Mouse (Mus musculus) heart, postnatal 0 days (tissue): ENCODE data around the gene Ypel3. TPM values are rescaled to one million over a fixed set of nuclear protein-coding genes. Genes with fewer than 3 reads are reported as not detected.

Source experiments
- ATAC-seq: fragments of 200-750 bp; cut with Nextera tagmentation; 2 replicates; pipeline ENCODE4 v1.8.0; 2017; ENCODE audit warnings: low read depth, moderate number of reproducible peaks, moderate library complexity; ENCODE audit not compliant: insufficient read depth
- DNase-seq: peaks from one replicate; pipeline ENCODE4 v3.0.0-alpha.2; 2016; ENCODE audit warnings: low spot score
- H3K27ac ChIP-seq: fragments of 300-500 bp; sonication (generic); 2 replicates; pipeline ENCODE4 v1.5.1; 2014; ENCODE audit warnings: low read depth, mild to moderate bottlenecking
- H3K27me3 ChIP-seq: fragments of 300-500 bp; sonication (generic); 2 replicates; pipeline ENCODE4 v1.6.1; 2014; ENCODE audit warnings: low read length, mixed read lengths; ENCODE audit not compliant: control insufficient read depth, insufficient read depth
- H3K36me3 ChIP-seq: fragments of 300-500 bp; sonication (generic); replicated peaks from 2 replicates; pipeline ENCODE4 v1.6.1; 2014; ENCODE audit warnings: low read length, mixed read lengths; ENCODE audit not compliant: control insufficient read depth, insufficient read depth
- H3K4me1 ChIP-seq: fragments of 300-500 bp; sonication (generic); 2 replicates; pipeline ENCODE4 v1.6.1; 2014; ENCODE audit warnings: antibody characterized with exemption; ENCODE audit not compliant: control insufficient read depth, insufficient read depth
- H3K4me2 ChIP-seq: fragments of 300-500 bp; sonication (generic); 2 replicates; pipeline ENCODE4 v1.6.1; 2014; ENCODE audit warnings: low read depth, mild to moderate bottlenecking, low read length, moderate library complexity
- H3K4me3 ChIP-seq: fragments of 300-500 bp; sonication (generic); 2 replicates; pipeline ENCODE4 v1.5.1; 2014; ENCODE audit warnings: low read depth, low read length
- H3K9ac ChIP-seq: fragments of 300-500 bp; sonication (generic); replicated peaks from 2 replicates; pipeline ENCODE4 v1.6.1; 2014; ENCODE audit warnings: low read depth, low read length, mixed read lengths
- H3K9me3 ChIP-seq: fragments of 300-500 bp; sonication (generic); replicated peaks from 2 replicates; pipeline ENCODE4 v1.6.1; 2016; ENCODE audit warnings: low read length; ENCODE audit not compliant: control insufficient read depth
- CTCF ChIP-seq: IDR thresholded peaks from 2 replicates; pipeline ENCODE4 v1.5.1; 2016; ENCODE audit warnings: antibody characterized with exemption, control low read depth, low read depth
- EP300 ChIP-seq: IDR thresholded peaks from 2 replicates; pipeline ENCODE4 v1.6.1; 2016; ENCODE audit warnings: antibody characterized with exemption, low read depth
- WGBS: fragments of 180-500 bp; shearing (Covaris S2); extraction: QIAGEN DNeasy Blood & Tissue Kit; methylation state at CpG from one replicate; pipeline ENCODE4 v1.1.7; 2014; 5-methylcytosine and 5-hydroxymethylcytosine counted together
- polyA plus RNA-seq: library from polyadenylated mRNA; unstranded; fragments of >200 nt; fragmentation: Nextera tagmentation; extraction: Ambion mirVana; gene quantifications from 2 replicates; pipeline ENCODE4 v1.2.1, GENCODE M21; 2015
- total RNA-seq: library from RNA; depleted of rRNA; stranded (reverse); fragments of >200 nt; gene quantifications from 2 replicates; pipeline ENCODE4 v1.2.3, GENCODE M21; 2014; ENCODE audit warnings: low replicate concordance

Gene Ypel3
- total and polyA plus RNA-seq, 2 experiments from 2014 or later = 84.1 to 146 TPM

DNA sequence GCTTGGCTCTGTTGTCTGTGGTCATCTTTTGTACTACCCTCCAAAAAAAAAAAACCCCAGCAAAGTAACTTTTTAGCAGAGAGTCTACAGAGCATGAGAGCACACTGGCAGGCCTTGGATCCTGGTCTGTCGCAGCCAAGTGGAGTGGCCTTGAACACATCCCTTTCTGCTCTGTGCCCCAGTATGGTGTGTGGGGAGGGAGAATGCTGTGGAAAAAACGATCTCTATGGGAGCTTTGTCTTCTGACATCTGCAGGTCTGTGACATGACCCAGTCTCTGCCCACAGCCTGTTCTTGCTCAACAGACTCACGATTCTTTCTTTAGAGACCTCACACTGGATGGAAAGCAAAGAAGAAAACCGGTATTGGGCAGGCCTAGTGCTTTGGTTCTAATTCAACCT is 15.8 kb upstream of the Ypel3 start:
- 57% methylated on average over 4 of the region's 4 CpGs for WGBS
- H3K27me3 ChIP-seq = no peaks in the 10 kb centered on the region
- peaks cover 31% of the 10 kb centered on the region for H3K36me3 ChIP-seq
- peak overlapping the region; percentile 94 for H3K27ac ChIP-seq
- ATAC-seq = no peak
- peaks cover 9% of the 10 kb centered on the region; the same call in 1 of the 2 replicates for H3K4me1 ChIP-seq
- H3K9ac ChIP-seq = peak overlapping the region; percentile 87; the same call in 1 of the 2 replicates
- H3K9me3 ChIP-seq = no peaks in the 10 kb centered on the region
- peak overlapping the region; percentile 82; the same call in 1 of the 2 replicates for H3K4me3 ChIP-seq
- DNase-seq = no peak
- TF ChIP-seq CTCF = no peak
- TF ChIP-seq EP300 = no peak
- H3K4me2 ChIP-seq = peak overlapping the region; percentile 91

DNA sequence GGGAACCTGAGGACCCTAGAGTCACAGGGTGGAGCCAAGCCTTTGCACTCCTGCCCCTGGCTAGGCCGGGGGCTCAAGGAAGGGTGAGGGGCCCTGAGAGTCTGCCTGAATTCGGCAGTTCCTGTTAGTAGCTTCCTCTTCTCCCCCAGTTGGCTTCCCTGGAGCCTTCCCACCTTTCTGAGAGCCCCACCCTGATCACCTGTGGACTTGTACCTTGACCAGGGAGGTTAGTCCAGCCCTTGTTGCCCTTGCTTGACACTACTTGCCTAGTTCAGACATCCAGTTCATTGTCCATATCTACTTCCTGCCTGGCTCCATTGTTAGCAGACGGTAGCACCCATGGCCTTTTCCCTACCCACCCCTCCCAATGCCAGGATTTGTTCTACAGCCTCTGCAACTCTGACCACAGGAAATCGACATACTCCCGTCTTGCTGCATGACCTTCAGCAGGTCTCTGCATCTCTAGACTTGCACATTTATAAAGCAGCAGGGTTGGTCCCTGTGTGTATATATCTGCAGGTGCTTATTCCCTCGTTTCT is 15.2 kb upstream of the Ypel3 start:
- DNase-seq = no peak
- Histone ChIP-seq H3K4me1 (peaks cover 9% of the 10 kb centered on the region; the same call in 1 of the 2 replicates), H3K4me3 (no peak overlapping the region), H3K4me2 (peak overlapping the region; percentile 91; the same call in 1 of the 2 replicates), H3K27me3 (no peaks in the 10 kb centered on the region), H3K9me3 (no peaks in the 10 kb centered on the region), H3K36me3 (peaks cover 36% of the 10 kb centered on the region), H3K27ac (peak overlapping the region; percentile 94), H3K9ac (no peak overlapping the region)
- TF ChIP-seq CTCF (no peak), EP300 (no peak)
- 58% methylated on average over 6 of the region's 6 CpGs for WGBS
- no peak for ATAC-seq

DNA sequence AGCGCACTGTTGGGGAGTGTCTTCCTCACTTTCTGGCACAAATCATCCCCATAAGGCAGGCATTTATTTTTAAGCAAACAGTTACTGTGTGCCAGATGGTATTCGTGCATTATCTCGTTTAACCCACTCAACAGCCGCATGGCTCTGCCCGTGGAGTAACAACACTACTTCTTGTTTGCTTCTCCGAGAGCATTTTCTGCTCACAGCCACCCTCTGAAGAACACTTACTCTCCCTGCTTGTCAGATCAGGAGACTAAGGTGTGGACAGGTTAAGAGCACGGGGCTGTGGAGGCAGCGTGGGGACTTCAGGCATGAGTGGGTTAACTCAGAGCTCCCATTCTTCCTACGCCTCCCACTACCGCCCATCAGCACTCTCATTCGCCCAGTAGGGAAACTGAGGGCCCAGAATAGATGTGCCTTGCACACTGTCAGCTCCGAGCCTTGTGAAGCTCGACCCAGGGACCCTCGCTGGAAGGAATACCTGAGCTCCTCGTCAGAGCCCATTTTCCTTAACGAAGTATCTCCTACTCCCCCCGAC is 14.2 kb upstream of the Ypel3 start:
- H3K4me2 ChIP-seq = no peak overlapping the region
- no peak overlapping the region for H3K9ac ChIP-seq

DNA sequence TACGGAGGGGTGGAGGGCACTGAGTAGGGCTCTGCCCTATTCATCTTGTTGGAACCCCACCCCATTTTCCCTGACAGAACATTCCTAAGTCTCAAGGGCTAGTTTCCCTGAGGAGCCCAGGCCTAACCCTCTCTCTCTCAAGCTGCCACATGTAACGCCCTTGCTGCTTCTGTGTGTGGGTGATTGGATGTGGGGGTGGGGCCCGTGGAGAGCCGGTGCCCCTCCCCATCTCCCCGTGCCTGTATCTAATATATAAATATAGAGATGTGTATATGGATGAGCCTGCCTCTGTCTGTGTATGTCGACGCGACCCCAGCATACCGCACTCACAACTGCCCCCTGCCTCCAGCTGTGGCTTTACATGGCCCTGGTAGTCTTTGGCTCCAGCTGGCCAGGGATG is 11.2 kb upstream of the Ypel3 start:
- H3K4me3 ChIP-seq = no peak overlapping the region
- H3K9me3 ChIP-seq = no peaks in the 10 kb centered on the region
- H3K27me3 ChIP-seq = no peaks in the 10 kb centered on the region
- H3K36me3 ChIP-seq = peaks cover 74% of the 10 kb centered on the region
- TF ChIP-seq CTCF (no peak), EP300 (no peak)
- peaks cover 8% of the 10 kb centered on the region; the same call in 1 of the 2 replicates for H3K4me1 ChIP-seq
- H3K27ac ChIP-seq = no peak overlapping the region
- 83% methylated on average over 9 of the region's 9 CpGs for WGBS
- no peak overlapping the region for H3K4me2 ChIP-seq
- DNase-seq = no peak
- no peak for ATAC-seq
- H3K9ac ChIP-seq = no peak overlapping the region

More for the DNA sequence above, 14.2 kb upstream of the Ypel3 start:
- H3K4me3 ChIP-seq = no peak overlapping the region
- H3K9me3 ChIP-seq = no peaks in the 10 kb centered on the region
- ATAC-seq (no peak), DNase-seq (no peak)
- H3K27me3 ChIP-seq = no peaks in the 10 kb centered on the region
- peaks cover 45% of the 10 kb centered on the region for H3K36me3 ChIP-seq
- no peak for TF ChIP-seq CTCF
- no peak for TF ChIP-seq EP300
- 45% methylated on average over 17 of the region's 17 CpGs for WGBS
- H3K4me1 ChIP-seq = peaks cover 9% of the 10 kb centered on the region; the same call in 1 of the 2 replicates
- H3K27ac ChIP-seq = no peak overlapping the region

DNA sequence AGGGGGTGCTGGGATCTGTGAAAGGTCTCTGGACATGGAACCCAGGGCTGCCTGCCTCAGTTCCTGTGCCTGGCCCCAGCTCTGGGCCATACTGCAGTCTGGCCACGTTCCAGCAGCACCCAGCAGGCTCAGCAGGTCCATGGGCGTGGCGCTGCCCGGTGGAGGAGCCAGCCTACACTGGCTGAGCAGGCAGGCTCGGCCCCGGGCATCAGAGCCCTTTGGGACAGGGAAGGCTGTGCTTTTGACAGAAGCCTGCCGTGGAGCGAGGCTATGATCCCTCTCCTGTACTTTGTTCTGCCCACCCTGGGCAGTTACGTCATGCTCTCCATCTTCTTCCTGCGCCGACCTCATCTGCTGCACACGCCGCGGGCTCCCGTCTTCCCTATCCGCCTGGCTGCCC is 10.6 kb upstream of the Ypel3 start, which contains the start of gene Gdpd3:
Gene Gdpd3, plus strand, starts transcription at position 134 of the 400 bp plus-strand sequence.
- DNase-seq (no peak), ATAC-seq (no peak; the same call in 1 of the 2 replicates)
- Histone ChIP-seq H3K9ac (no peak within 1 kb of the TSS), H3K27me3 (no peaks in the 10 kb centered on the region), H3K4me2 (no peak within 1 kb of the TSS), H3K9me3 (no peaks in the 10 kb centered on the region), H3K4me3 (no peak within 1 kb of the TSS), H3K4me1 (peaks cover 1% of the 10 kb centered on the region; the same call in 1 of the 2 replicates), H3K36me3 (peaks cover 81% of the 10 kb centered on the region), H3K27ac (no peak within 1 kb of the TSS)
- TF ChIP-seq CTCF (no peak), EP300 (no peak)
- WGBS = 87% methylated on average over 16 of the region's 16 CpGs
